Mouse (Mus musculus) neural tube, embryonic 12.5 days (tissue): ENCODE data around the gene Pou2f3. TPM values are rescaled to one million over a fixed set of nuclear protein-coding genes. Genes with fewer than 3 reads are reported as not detected.
A peak's percentile ranks its signal among the peaks of the same experiment; 100 is the strongest.

Experiments
- ATAC-seq: fragments of 200-750 bp; cut with Nextera tagmentation; 2 replicates; pipeline ENCODE4 v1.8.0; 2017; ENCODE audit warnings: low read depth, mild to moderate bottlenecking, moderate TSS enrichment, moderate library complexity; ENCODE audit not compliant: low FRiP score
- H3K27ac ChIP-seq: fragments of 300-500 bp; sonication (generic); 2 replicates; pipeline ENCODE4 v1.5.1; 2016
- H3K27me3 ChIP-seq: fragments of 300-500 bp; sonication (generic); replicated peaks from 2 replicates; pipeline ENCODE4 v1.6.1; 2016; ENCODE audit warnings: mild to moderate bottlenecking
- H3K36me3 ChIP-seq: fragments of 300-500 bp; sonication (generic); 2 replicates; pipeline ENCODE4 v1.6.1; 2016; ENCODE audit warnings: mild to moderate bottlenecking
- H3K4me1 ChIP-seq: fragments of 300-500 bp; sonication (generic); 2 replicates; pipeline ENCODE4 v1.6.1; 2016
- H3K4me2 ChIP-seq: fragments of 300-500 bp; sonication (generic); replicated peaks from 2 replicates; pipeline ENCODE4 v1.6.1; 2016; ENCODE audit warnings: mild to moderate bottlenecking
- H3K4me3 ChIP-seq: fragments of 300-500 bp; sonication (generic); 2 replicates; pipeline ENCODE4 v1.5.1; 2016
- H3K9ac ChIP-seq: fragments of 300-500 bp; sonication (generic); 2 replicates; pipeline ENCODE4 v1.6.1; 2016; ENCODE audit warnings: mild to moderate bottlenecking
- H3K9me3 ChIP-seq: fragments of 300-500 bp; sonication (generic); 2 replicates; pipeline ENCODE4 v1.6.1; 2016; ENCODE audit warnings: mild to moderate bottlenecking
- WGBS: fragments of 180-500 bp; shearing (Covaris S2); methylation state at CpG from one replicate; pipeline ENCODE4 v1.1.7; 2016; 5-methylcytosine and 5-hydroxymethylcytosine counted together
- polyA plus RNA-seq: library from polyadenylated mRNA; unstranded; fragments of >200 nt; fragmentation: Nextera tagmentation; extraction: Ambion mirVana; gene quantifications from 2 replicates; pipeline ENCODE4 v1.2.1, GENCODE M21; 2016

Pou2f3 gene
- polyA plus RNA-seq, 1 experiment from 2014 or later, result not detected

- Histone ChIP-seq H3K36me3 (0 out of 2 replicates have a peak, but pooled peaks cover under 1% of the 10 kb centered on the region), H3K27me3 (no peaks in the 10 kb centered on the region), H3K4me3 (peak overlapping the region; percentile 93), H3K27ac (peak overlapping the region; percentile 64; the same call in 1 of the 2 replicates), H3K9ac (peak overlapping the region; percentile 92), H3K9me3 (no peaks in the 10 kb centered on the region), H3K4me1 (peaks cover 22% of the 10 kb centered on the region), H3K4me2 (peak overlapping the region; percentile 67)
- 0 out of 2 replicates have a peak, but pooled peaks have one; percentile 29 for ATAC-seq
- WGBS, result under 1% methylated on average over 36 of the region's 40 CpGs
These were observed 105.1 kb downstream of the Pou2f3 start for GRCm38 (mm10) chr9:43104873-43105663.

- H3K36me3 ChIP-seq, result no peaks in the 10 kb centered on the region
- peak overlapping the region; percentile 93 for H3K4me3 ChIP-seq
- H3K27ac ChIP-seq, result no peak overlapping the region
- H3K9ac ChIP-seq, result peak overlapping the region; percentile 92; the same call in 1 of the 2 replicates
- H3K27me3 ChIP-seq, result no peaks in the 10 kb centered on the region
- 4% methylated on average over 4 of the region's 4 CpGs for WGBS
- ATAC-seq, result no peak
- peaks cover 22% of the 10 kb centered on the region for H3K4me1 ChIP-seq
- no peaks in the 10 kb centered on the region for H3K9me3 ChIP-seq
- peak overlapping the region; percentile 67 for H3K4me2 ChIP-seq
These were observed 105.7 kb downstream of the Pou2f3 start for GRCm38 (mm10) chr9:43104526-43104872.

GRCm38 (mm10) chr9:43103675-43104299 lies 106.4 kb downstream of the Pou2f3 start:
- Histone ChIP-seq H3K27me3 (no peaks in the 10 kb centered on the region), H3K4me3 (peak overlapping the region; percentile 9; the same call in 1 of the 2 replicates), H3K4me2 (peak overlapping the region; percentile 67), H3K9me3 (no peaks in the 10 kb centered on the region), H3K4me1 (peaks cover 22% of the 10 kb centered on the region), H3K27ac (no peak overlapping the region), H3K36me3 (no peaks in the 10 kb centered on the region), H3K9ac (no peak overlapping the region)
- ATAC-seq, result no peak
- 44% methylated on average over 4 of the region's 4 CpGs for WGBS

GRCm38 (mm10) chr9:43102931-43103330 lies 107.2 kb downstream of the Pou2f3 start:
- Histone ChIP-seq H3K9ac (0 out of 2 replicates have a peak overlapping the region, but pooled peaks have one; percentile 17), H3K4me3 (no peak overlapping the region), H3K36me3 (no peaks in the 10 kb centered on the region), H3K9me3 (no peaks in the 10 kb centered on the region), H3K27me3 (no peaks in the 10 kb centered on the region), H3K4me2 (peak overlapping the region; percentile 67), H3K4me1 (peaks cover 22% of the 10 kb centered on the region), H3K27ac (no peak overlapping the region)
- 94% methylated on average over 2 of the region's 2 CpGs for WGBS
- ATAC-seq, result no peak

GRCm38 (mm10) chr9:43101936-43102595 lies 108.1 kb downstream of the Pou2f3 start:
- H3K27me3 ChIP-seq, result no peaks in the 10 kb centered on the region
- peak overlapping the region; percentile 67 for H3K4me2 ChIP-seq
- peaks cover 22% of the 10 kb centered on the region for H3K4me1 ChIP-seq
- H3K9me3 ChIP-seq, result no peaks in the 10 kb centered on the region
- no peak overlapping the region for H3K9ac ChIP-seq
- no peaks in the 10 kb centered on the region for H3K36me3 ChIP-seq
- WGBS, result 84% methylated on average over 8 of the region's 8 CpGs
- ATAC-seq, result no peak
- H3K4me3 ChIP-seq, result 0 out of 2 replicates have a peak overlapping the region, but pooled peaks have one; percentile 5
- no peak overlapping the region for H3K27ac ChIP-seq

- 38% methylated on average over 4 of the region's 4 CpGs for WGBS
- no peak overlapping the region for H3K4me3 ChIP-seq
These were observed 111.2 kb downstream of the Pou2f3 start for GRCm38 (mm10) chr9:43098922-43099321.

GRCm38 (mm10) chr9:43097801-43098557 lies 112.2 kb downstream of the Pou2f3 start:
- Histone ChIP-seq H3K4me3 (no peak overlapping the region), H3K27ac (no peak overlapping the region), H3K27me3 (no peaks in the 10 kb centered on the region), H3K36me3 (no peaks in the 10 kb centered on the region), H3K4me1 (peaks cover 2% of the 10 kb centered on the region), H3K9me3 (no peaks in the 10 kb centered on the region), H3K4me2 (no peak overlapping the region), H3K9ac (no peak overlapping the region)
- ATAC-seq, result no peak
- 93% methylated on average over 3 of the region's 3 CpGs for WGBS

More at GRCm38 (mm10) chr9:43098922-43099321, 111.2 kb downstream of the Pou2f3 start:
- Histone ChIP-seq H3K27me3 (no peaks in the 10 kb centered on the region), H3K27ac (no peak overlapping the region), H3K9me3 (no peaks in the 10 kb centered on the region), H3K36me3 (no peaks in the 10 kb centered on the region), H3K9ac (no peak overlapping the region), H3K4me2 (0 out of 2 replicates have a peak overlapping the region, but pooled peaks have one; percentile 13), H3K4me1 (peaks cover 10% of the 10 kb centered on the region)
- ATAC-seq, result no peak

- no peaks in the 10 kb centered on the region for H3K9me3 ChIP-seq
- H3K27ac ChIP-seq, result no peak overlapping the region
- ATAC-seq, result no peak
These were observed 113.8 kb downstream of the Pou2f3 start for GRCm38 (mm10) chr9:43096337-43096736.

GRCm38 (mm10) chr9:43094828-43095227 lies 115.3 kb downstream of the Pou2f3 start:
- no peak overlapping the region for H3K27ac ChIP-seq
- no peaks in the 10 kb centered on the region for H3K4me1 ChIP-seq
- no peak overlapping the region for H3K4me3 ChIP-seq
- no peaks in the 10 kb centered on the region for H3K9me3 ChIP-seq
- no peaks in the 10 kb centered on the region for H3K27me3 ChIP-seq
- 89% methylated on average over 4 of the region's 4 CpGs for WGBS
- no peak overlapping the region for H3K4me2 ChIP-seq
- no peak overlapping the region for H3K9ac ChIP-seq
- no peak for ATAC-seq
- no peaks in the 10 kb centered on the region for H3K36me3 ChIP-seq

More at GRCm38 (mm10) chr9:43096337-43096736, 113.8 kb downstream of the Pou2f3 start:
- H3K36me3 ChIP-seq, result no peaks in the 10 kb centered on the region
- H3K27me3 ChIP-seq, result no peaks in the 10 kb centered on the region
- H3K4me2 ChIP-seq, result no peak overlapping the region
- no peak overlapping the region for H3K9ac ChIP-seq
- no peaks in the 10 kb centered on the region for H3K4me1 ChIP-seq
- no peak overlapping the region for H3K4me3 ChIP-seq

GRCm38 (mm10) chr9:43093803-43094202 lies 116.4 kb downstream of the Pou2f3 start:
- H3K27me3 ChIP-seq, result no peaks in the 10 kb centered on the region
- no peaks in the 10 kb centered on the region for H3K9me3 ChIP-seq
- ATAC-seq, result no peak
- no peaks in the 10 kb centered on the region for H3K4me1 ChIP-seq
- no peak overlapping the region for H3K9ac ChIP-seq
- H3K27ac ChIP-seq, result no peak overlapping the region; the same call in 1 of the 2 replicates
- H3K4me3 ChIP-seq, result no peak overlapping the region
- WGBS, result 81% methylated on average over 3 of the region's 3 CpGs
- no peak overlapping the region for H3K4me2 ChIP-seq
- H3K36me3 ChIP-seq, result no peaks in the 10 kb centered on the region

GRCm38 (mm10) chr9:43085686-43086285 lies 124.4 kb downstream of the Pou2f3 start:
- H3K9ac ChIP-seq, result no peak overlapping the region
- H3K9me3 ChIP-seq, result no peaks in the 10 kb centered on the region
- no peak overlapping the region for H3K27ac ChIP-seq
- ATAC-seq, result no peak
- H3K36me3 ChIP-seq, result no peaks in the 10 kb centered on the region
- H3K4me1 ChIP-seq, result no peaks in the 10 kb centered on the region
- 96% methylated on average over 1 of the region's 1 CpGs for WGBS
- H3K4me2 ChIP-seq, result no peak overlapping the region
- no peaks in the 10 kb centered on the region for H3K27me3 ChIP-seq
- no peak overlapping the region for H3K4me3 ChIP-seq
